In genomic region chr2:155381643-155382331, GRCm38 (mm10) we compare ENCODE assay signal across 7 mouse cellular contexts. TPM values are rescaled to one million over a fixed set of nuclear protein-coding genes. Genes with fewer than 3 reads are reported as not detected.
DNase-seq lines count a peak whose midpoint lies in the region; ATAC-seq lines count a peak whose summit lies in the region.

No protein-coding gene starts in this region.

- H3K27me3 ChIP-seq in intestine, embryonic 15.5 days (replicated peaks) = peaks cover 5% of the 10 kb centered on the region; the same call in 1 of the 2 replicates
- H3K27me3 ChIP-seq in midbrain, embryonic 10.5 days (ENCODE audit: low read depth, poor library complexity, severe bottlenecking) = peaks cover 43% of the 10 kb centered on the region

- ATAC-seq in intestine, embryonic 15.5 days = peak; percentile 94

- H3K4me2 ChIP-seq in intestine, embryonic 15.5 days (replicated peaks) = peak overlapping the region; percentile 89

- H3K4me1 ChIP-seq in intestine, embryonic 15.5 days (replicated peaks) = peaks cover 16% of the 10 kb centered on the region; the same call in 1 of the 2 replicates
- H3K4me1 ChIP-seq in midbrain, embryonic 10.5 days = peaks cover 53% of the 10 kb centered on the region

- peak overlapping the region; percentile 96 for H3K4me3 ChIP-seq in intestine, embryonic 15.5 days (replicated peaks)
- peak overlapping the region; percentile 85 for H3K4me3 ChIP-seq in midbrain, embryonic 10.5 days

- H3K9me3 ChIP-seq in intestine, embryonic 15.5 days = no peaks in the 10 kb centered on the region
- no peaks in the 10 kb centered on the region for H3K9me3 ChIP-seq in midbrain, embryonic 10.5 days (replicated peaks)

- WGBS in intestine, embryonic 15.5 days = under 1% methylated on average over 68 of the region's 68 CpGs
- WGBS in midbrain, embryonic 10.5 days = under 1% methylated on average over 68 of the region's 68 CpGs

- H3K27ac ChIP-seq in intestine, embryonic 15.5 days = peak overlapping the region; percentile 96
- peak overlapping the region; percentile 98 for H3K27ac ChIP-seq in midbrain, embryonic 10.5 days (replicated peaks)

- peak overlapping the region; percentile 79 for H3K9ac ChIP-seq in intestine, embryonic 15.5 days

- H3K36me3 ChIP-seq in intestine, embryonic 15.5 days = no peaks in the 10 kb centered on the region
- peaks cover 18% of the 10 kb centered on the region for H3K36me3 ChIP-seq in midbrain, embryonic 10.5 days

- DNase-seq in adrenal gland, adult (ENCODE audit: inconsistent age in 2 of 2, low spot score in 1 of 2) = peak; percentile 98 to 99
- peak; percentile 98 for DNase-seq in embryo, embryonic 10.5 days (ENCODE audit: low spot score)
- DNase-seq in gastrocnemius, postnatal 25 days = peak; percentile 97
- DNase-seq in left cerebral cortex, postnatal 25 days (ENCODE audit: low spot score in 2 of 2) = peak; percentile 97 to 98
- DNase-seq in midbrain, embryonic 10.5 days (ENCODE audit: low spot score) = peak; percentile 96
- peak; percentile 98 for DNase-seq in right cerebral cortex, postnatal 4 days

- intact Hi-C loops in left cerebral cortex, postnatal 25 days (cut with DNase I) = loop anchor here (1.0 to 5.0 kb wide), 3 partner anchors 24 to 144 kb away; partner anchors contain the start of genes Dynlrb1, Map1lc3a and Pigu

RNA-seq across cellular contexts. Expression of gene Trp53inp2, which starts 0.9 kb away (rescaled TPM):
- total RNA-seq in gastrocnemius, postnatal 25 days (2021) = 100 to 1,000 TPM; 406 to 449 TPM
- polyA plus RNA-seq in intestine, embryonic 15.5 days (2015; fragmentation: Nextera tagmentation; extraction: Ambion mirVana) = 18.4 and 19.1 TPM in 2 replicates
- 100 to 1,000 TPM; 175 to 194 TPM for total RNA-seq in left cerebral cortex, postnatal 25 days (2021)
- polyA plus RNA-seq in midbrain, embryonic 10.5 days (2016; fragmentation: Nextera tagmentation; extraction: Ambion mirVana) = 43.6 and 75.1 TPM in 2 replicates

RNA-seq across cellular contexts. Expression of gene Pigu, which starts 24.6 kb away (rescaled TPM):
- 10 to 100 TPM; 19.7 to 24.9 TPM for total RNA-seq in gastrocnemius, postnatal 25 days (2021)
- 57.1 and 60.1 TPM in 2 replicates for polyA plus RNA-seq in intestine, embryonic 15.5 days (2015; fragmentation: Nextera tagmentation; extraction: Ambion mirVana)
- total RNA-seq in left cerebral cortex, postnatal 25 days (2021) = 10 to 100 TPM; 29.1 to 29.5 TPM
- 57.1 and 58.5 TPM in 2 replicates for polyA plus RNA-seq in midbrain, embryonic 10.5 days (2016; fragmentation: Nextera tagmentation; extraction: Ambion mirVana)

Comparison
In these comparisons a context has a peak if more than half of its experiments do, and no peak if none do; other contexts are left out.
1. Peak in every context shown above with its lines: DNase-seq, ATAC-seq, H3K4me3 ChIP-seq and H3K27ac ChIP-seq.